Mouse (Mus musculus) ES-E14 (cell line): ENCODE results near the gene Ahcyl1.

ENCODE experiments used
- CHD2 ChIP-seq: IDR thresholded peaks from 2 replicates; pipeline ENCODE4 v1.6.1; 2014; ENCODE audit warnings: mild to moderate bottlenecking, low read depth, low read length, inconsistent platforms
- HCFC1 ChIP-seq: IDR thresholded peaks from 2 replicates; pipeline ENCODE4 v1.6.1; 2012; ENCODE audit warnings: low read length, inconsistent platforms, borderline replicate concordance; ENCODE audit not compliant: insufficient read depth
- MAFK ChIP-seq: IDR thresholded peaks from 2 replicates; pipeline ENCODE4 v1.6.1; 2014; ENCODE audit warnings: mild to moderate bottlenecking, low read depth, low read length, inconsistent platforms; ENCODE audit not compliant: insufficient read depth
- ZC3H11A ChIP-seq: IDR thresholded peaks from 2 replicates; pipeline ENCODE4 v1.6.1; 2012; ENCODE audit warnings: low read depth, mild to moderate bottlenecking, inconsistent platforms, low read length, borderline replicate concordance
- ZNF384 ChIP-seq: IDR thresholded peaks from 2 replicates; pipeline ENCODE4 v1.6.1; 2012; ENCODE audit warnings: low read depth, low read length, inconsistent platforms

DNA sequence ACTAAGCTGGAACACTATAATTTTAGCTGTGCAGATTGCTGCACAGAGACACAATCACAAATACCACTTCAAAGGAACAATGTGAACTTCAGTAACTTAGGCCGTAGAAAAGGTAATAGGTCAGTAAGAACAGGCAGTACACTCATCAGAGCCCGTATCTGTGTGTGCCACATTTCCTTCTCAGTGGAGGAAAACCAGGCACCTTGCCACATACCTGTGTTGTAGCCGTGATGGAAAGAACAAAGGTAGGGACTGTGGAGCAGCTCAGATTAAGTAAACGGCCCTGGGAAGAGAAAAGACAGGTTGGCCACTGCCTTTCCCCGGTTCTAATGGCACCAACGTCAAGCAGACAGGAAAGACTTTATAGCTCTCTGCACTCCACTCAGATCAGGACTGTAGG lies 28.9 kb downstream of the Ahcyl1 start:
- TF ChIP-seq HCFC1 (no peak), CHD2 (no peak), ZC3H11A (no peak), MAFK (no peak), ZNF384 (no peak)
